Mouse (Mus musculus) neutrophil, adult 5-6 weeks (primary cell): Measurements from ENCODE around the gene Abcc9. TPM values are rescaled to one million over a fixed set of nuclear protein-coding genes. Genes with fewer than 3 reads are reported as not detected.

Source experiments
- ATAC-seq: fragments of 151-379, 151-347 bp; 2 replicates; pipeline ENCODE4 v1.8.0; 2017; ENCODE audit warnings: mild to moderate bottlenecking, moderate TSS enrichment; ENCODE audit not compliant: insufficient number of reproducible peaks, poor library complexity, low FRiP score, severe bottlenecking; ENCODE audit errors: extremely low read depth
- total RNA-seq: library from RNA; stranded (forward); fragments of 200-1000 nt; gene quantifications from 2 replicates; pipeline ENCODE4 v1.2.3, GENCODE M21; 2017

The Abcc9 gene
- total RNA-seq, 1 experiment from 2014 or later = not detected

DNA sequence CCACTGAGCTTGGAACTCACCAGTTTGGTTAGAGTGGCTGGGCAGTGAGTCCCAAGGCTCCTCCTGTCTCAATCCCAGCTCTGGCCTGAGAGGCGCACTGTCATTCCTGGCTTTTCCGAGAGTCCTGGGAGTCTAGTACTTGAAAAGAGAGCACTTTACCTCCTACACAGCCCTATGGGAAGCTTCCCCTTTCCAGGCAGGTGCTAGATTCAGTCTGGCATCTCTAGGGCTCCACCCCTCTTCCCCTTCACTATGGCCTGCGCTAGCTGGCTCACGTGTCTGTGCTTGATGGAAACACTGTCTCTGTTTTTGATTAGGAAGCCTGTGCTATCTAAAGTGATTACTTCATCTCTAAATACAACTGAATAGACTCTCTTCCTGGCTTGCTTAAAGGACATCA lies 66.5 kb downstream of the Abcc9 start:
- ATAC-seq = no peak

DNA sequence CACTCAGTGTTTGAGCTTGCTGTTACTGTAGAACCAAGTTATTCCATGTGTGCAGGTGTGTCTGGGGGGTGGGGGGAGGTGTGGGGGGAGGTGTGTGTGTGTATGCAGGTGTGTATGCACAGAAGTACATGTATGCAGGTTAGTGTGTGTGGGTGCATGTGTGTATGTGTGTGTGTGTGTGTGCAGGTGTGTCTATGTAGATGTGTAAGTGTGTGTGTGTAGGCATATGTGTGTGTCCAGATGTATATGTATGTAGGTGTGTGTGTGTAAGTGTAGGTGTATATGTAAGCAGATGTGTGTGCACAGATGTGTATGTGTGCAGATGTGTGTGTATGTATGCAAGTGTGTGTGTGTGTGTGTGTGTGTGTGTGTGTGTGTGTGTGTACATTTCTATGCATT lies 66.9 kb downstream of the Abcc9 start:
- ATAC-seq = no peak

DNA sequence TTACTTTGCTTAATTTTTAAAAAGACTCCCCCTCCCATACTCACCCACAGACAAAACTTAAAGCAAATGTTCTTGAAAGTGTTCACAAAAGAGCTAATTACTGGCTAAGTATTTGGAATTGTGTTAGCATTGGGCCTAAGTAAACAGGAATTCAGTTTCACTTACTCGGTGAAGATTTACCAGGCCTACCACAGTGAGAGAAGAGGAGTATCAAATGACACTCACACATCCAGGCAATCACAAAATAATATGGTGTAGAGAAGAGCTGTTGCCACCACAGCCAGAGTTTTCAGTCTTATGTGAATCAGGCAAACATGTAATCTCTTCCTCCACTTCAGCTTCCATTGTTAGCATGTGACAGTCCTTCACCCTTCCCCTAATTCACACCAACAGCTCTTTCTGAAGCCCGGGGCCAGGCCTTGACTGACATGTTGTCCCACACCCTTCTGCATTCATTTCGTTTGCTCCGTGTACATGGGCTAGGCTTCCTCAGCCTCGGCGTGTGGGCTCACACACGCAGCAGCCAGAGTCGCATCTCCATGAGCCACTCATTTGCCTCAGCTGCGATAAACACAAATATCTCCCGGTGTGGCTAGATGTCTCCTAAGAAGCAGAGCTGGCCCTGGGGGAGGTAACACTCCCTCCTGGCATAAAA lies 67.5 kb downstream of the Abcc9 start:
- no peak for ATAC-seq

DNA sequence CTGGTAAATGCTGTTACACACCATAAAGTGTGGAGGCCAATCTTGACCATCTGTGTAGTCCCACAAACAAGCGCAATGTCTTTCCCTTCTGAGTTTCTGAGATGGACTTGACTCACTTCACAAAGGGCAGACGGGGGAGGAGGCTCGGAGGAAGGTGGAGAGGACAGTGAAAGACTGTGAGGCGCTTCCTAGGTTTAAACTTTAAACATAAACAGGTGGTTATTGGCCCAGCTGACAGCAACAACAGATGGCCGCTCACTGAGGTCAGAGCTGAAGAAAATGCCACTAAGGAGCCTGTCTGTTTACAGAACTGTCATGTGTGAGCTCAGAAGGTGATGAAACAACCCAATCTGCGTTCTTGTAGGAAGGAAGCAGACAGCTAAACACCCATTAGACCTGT lies 78.8 kb downstream of the Abcc9 start:
- ATAC-seq = no peak

DNA sequence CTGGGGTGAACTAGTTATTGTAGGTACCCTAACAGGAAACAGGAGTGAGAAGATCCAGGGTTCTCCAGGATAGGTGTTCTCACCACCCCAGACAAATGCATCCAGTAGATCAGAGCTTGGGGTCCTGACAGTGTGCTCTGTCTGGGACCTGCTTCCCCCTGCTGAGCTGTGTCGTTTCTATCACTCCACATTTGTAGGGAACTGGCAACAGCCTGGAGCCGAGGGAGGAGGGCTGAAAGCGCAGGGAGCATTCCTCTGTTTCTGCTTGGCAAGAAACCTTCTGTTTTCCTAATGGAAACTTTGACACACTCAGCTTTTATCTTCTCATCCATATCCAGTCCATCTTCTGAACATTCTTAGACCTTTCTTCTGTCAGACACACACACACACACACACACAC lies 85.5 kb downstream of the Abcc9 start:
- no peak for ATAC-seq

DNA sequence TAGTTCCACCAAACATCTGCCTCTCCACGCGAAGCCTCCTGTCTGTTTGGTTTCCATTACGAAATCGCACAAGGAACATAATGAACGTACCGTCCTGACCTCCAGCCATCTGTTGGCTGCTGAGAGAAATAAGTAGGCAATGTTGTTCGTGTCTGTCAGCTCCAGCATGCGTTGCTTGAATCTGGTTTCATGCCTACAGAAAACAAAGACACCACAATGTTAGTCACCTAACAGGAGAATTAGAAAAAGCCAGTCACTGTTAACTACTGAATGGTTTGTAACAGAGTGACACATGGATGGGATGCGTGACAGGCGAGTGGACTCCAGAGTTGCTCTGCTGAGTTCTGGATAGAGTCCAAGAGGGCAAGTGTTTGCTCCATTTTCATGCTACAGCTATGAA lies 87.8 kb downstream of the Abcc9 start:
- no peak for ATAC-seq

DNA sequence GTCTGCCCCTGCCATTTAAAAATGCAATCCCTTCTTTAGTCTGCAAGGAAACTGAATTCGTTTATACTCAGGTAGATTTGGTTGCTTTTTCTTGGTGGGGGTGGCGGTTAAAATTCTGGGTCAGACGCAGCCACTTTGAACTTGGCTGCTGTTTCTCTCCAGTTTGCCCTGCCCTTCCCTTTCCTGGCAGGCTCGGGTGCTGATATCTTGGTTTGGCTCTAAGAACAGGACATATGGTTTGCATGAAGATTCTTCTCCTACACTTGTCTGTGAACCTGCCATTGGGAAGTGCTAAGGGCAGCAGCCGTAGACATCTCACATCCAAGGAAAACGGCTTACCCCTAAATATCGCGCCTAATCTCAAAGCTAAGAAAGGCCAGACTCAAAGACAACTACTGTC lies 89.7 kb downstream of the Abcc9 start:
- ATAC-seq = no peak

DNA sequence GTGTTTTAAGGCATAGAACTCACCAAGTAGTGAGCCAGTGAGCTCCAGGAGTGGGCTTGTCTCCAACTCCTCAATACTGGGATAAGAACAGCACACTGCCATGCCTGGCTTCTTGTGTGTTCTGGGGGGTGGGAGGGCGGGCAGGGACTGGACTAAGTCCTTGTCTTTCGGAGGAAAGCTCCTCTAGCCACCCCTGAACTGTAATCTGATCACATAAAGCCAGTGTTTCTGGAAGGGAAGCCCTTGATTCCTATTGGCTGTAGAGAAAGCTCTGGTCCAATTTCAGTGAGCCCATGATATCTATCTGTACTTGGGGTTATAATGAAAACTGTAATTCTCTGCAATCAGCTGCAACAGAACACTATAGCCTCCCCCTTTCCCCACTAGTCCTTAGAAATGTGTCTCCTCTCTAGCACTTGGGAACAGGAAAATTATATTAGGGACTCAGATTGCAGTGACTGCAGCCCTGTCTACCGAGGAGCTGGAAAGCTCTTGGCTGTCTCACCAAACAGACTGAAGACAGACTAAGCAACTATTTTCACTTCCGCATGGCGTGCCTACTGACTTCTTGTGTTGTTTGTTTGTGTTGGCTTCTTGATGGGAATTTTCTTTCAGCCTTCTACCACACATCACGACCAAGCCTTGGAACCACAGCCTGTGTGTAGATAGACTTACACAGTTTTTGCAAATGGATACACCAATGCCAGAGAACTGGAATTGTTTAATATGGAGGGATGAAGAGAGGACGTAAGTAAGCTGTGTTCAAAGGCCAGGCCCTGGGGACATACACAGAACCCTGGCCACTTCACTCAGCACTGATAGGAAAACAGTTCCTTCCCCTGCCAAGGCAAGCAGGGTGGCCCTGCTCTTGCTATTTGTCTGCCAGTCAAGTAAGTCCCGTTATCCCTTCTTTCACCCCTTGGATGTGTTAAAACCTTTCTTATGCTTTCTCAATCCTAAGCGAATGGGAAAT lies 92.4 kb downstream of the Abcc9 start:
- ATAC-seq = no peak

DNA sequence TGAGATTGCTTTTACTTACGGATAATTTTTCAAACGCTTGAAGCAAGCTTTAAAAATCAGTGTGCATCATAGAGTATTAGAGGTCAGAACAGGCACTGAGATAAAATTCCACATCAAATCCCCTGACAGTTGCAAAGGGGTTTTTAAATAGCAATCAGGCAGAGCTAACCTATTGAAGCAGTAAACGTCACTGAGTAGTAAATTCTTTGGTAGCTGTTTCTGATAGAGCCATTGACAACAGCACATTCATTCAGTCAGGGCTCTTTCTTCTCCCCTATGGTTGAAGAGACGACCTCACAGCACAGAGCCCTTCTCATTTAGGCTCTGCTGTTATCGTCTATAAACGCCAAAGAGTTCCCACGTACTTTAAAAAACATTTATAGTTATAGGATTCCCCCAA lies 95.0 kb downstream of the Abcc9 start:
- no peak for ATAC-seq

DNA sequence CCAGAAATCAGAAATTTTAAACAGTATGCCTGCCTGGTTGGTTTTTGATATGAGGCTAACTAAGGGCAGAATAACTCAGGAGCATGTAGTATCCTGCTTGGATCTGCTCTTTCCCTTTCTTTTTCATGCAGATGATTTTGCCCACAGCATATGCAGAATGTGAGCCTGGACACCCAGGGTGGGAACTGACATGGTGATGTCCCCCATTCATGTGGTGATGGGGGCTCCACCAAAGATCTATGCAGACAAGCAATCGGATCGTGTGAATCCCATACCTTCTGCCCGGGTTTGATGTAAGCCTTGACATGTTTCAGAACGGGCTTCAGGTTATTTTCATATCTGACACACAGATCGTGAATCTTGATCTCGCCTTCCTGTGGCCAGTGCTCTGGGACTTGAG lies 99.3 kb downstream of the Abcc9 start:
- ATAC-seq = no peak

DNA sequence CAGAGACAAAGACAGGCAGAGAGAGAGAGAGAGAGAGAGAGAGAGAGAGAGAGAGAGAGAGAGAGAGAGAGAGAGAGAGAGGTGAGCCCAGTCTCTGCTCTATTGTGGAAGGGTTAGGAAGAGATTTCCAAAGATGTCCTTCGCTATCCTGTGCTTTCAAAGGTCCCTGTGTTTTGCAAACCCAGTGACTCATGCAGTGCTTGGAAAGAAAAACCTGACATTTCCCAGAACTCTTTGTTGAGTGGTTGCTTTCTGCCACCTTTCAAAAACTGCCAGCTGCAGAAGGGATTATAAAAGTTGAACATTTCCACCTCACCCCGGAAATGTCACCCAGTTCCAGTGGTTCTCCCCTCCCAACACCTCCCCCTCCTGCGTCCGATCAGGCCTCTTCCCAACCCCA lies 123.3 kb downstream of the Abcc9 start:
- no peak for ATAC-seq

DNA sequence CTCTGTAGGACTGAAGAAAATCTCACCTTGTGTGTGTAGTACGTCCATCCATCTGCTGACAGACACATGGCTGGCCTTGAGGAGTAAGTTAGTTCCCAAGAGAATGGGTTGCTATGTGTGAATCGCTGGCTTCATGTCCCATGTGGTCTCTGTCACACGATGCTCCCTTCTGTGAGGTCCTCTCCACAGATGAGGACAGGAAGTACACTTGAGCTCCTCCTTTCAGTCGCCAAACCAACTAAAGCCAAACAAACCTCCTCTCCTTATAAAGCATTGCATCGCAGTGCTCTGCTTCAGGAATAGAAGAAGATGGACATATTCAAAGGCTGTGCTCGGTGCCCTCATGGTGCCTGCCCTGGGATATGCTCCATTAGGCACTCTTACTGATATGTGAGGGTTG lies 124.3 kb downstream of the Abcc9 start:
- no peak for ATAC-seq

DNA sequence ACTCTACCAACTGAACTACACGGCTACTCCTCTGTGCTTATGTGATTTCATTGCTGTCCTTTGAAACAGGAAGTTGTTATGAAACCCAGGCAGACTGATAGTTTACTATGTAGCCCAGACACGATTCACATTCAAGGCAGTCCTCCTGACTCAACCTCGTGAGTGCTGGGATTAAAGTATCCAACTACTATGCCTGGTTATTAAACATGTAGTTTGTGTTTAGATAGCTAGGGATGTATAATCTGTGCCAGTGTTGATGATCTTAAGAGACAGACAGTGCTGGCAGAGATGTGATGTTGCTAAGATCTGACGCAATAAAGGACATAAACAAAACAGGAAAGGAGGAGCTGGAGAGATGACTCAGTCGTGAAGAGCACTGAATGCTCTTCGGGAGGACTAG lies 129.2 kb downstream of the Abcc9 start:
- peak; percentile 55 for ATAC-seq

DNA sequence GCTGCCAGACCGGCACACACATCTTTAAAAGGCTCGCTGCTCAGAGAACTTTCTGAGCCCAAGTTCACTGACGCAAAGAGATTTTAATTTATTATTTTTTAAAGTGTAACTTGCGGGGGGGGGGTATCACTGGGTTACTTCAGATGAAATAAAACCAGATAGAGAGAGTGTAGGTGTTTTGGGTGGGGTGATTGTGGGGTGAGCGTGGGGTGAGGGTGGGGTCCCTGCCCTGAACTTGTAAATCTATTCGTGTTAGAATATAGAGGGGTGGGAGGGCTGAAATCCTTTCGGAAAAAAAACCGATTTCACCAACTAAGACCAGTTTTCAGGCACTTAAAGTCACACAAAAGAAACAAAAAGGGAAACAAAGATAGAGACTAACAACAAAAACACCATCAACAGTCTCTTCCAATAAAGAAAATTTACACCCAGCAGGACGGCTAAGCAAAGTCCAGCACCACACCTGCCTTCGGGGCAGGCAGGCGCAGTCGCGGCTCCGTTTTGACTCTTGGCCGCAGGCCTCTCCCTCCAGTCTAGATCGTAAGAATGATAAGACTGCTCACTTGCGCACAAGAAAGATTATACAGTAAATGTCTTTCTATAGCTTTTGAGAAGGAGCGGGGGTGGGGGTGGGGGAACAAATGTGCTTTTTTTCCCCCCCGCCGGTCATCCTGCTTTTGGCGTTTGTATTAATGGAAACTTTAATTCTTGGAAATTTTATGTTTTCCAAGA lies 130.3 kb downstream of the Abcc9 start:
- ATAC-seq = no peak

DNA sequence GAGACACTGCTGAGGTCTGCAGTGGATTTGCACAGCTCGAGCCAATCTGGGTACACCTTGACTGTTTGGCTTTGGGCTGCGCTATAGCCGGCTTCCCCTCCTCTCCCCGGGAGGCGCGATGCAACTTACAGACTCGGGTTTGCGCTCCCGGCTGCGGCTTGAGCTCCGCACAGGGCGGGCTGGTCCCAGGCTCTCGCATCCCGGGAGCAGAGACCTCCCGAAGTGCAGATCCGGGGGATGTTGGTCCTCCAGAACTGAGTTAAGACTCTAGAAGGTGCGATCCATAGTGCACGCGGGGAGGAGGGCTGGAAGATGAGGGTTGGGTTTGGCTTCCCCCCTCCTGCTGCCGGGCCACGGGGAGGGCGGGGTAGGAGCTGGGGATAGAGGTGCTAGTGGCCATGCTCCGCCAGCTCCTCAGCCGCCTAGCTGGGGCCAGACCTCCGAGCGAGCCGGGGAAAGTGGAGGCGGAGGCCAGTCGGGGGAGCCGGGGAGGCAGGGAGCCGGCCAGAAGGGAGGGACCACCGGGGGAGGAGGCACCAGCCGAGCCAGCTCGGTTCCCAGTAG lies 131.0 kb downstream of the Abcc9 start, which contains the start of gene Kcnj8:
Kcnj8 (minus strand) TSS at position 560 of the 564 bp plus-strand sequence.
- ATAC-seq = 0 out of 2 replicates have a peak, but pooled peaks have one; percentile 27

DNA sequence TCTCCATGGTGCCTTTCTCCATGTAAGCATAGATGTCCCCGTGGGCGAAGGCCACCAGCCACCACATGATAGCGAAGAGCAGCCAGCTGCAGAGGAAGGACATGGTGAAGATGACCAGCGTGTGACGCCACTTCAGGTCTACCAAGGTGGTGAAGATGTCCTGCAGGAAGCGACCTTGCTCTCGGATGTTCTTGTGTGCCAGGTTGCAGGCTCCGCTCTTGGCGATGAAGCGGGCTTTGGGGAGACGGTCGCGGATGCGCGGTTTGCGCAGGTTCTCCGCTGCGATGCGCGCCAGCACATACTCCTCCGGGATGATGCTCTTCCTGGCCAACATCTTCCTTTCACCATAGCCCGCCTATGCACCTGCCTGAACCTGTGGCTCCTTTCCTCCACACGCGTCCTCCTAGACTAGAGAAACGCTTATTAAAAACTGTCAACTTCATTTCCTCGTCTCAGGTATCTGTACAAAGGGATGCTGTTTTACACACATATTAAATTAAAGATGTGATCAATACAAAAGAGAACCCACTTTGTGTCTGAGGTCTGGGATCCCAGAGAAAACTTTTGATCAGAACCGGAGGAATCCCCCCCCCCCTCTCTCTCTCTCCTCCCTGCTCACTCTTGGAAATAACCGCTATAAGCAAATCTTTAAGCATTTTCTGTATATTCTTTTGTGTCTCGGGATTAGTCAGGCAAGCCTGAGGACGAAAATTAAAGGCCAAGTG lies 131.9 kb downstream of the Abcc9 start:
- ATAC-seq = no peak

DNA sequence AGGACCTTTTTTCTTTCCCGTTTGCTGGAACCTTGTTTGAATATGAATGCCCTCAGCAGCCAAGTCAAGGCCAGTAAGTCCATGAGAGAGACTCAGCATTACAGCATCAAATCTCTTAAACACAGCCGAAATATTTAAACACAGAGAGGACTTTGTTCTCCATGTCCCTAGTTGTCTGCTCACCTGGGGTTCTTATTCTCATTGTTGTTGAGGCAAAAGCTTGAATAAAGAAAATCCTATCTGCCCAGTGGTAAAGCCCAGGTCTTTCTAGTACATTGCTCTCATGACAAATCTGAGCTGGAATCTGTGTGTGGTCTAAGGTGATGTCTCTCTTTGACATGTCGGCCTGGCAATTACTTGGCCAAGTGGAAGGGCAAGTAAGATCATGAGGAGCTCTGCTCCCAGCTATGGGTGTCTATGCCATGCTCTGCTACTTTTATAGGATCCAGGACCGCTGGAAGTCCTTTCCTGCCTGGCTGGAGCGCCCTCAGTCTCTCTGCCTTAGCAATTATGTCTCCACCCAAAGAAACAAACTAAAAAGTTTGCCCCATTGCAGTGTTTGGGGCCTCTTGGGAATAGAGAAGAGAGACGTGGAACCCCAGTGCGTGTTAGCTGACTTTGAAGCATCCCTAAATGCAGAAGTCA lies 133.3 kb downstream of the Abcc9 start:
- no peak for ATAC-seq

DNA sequence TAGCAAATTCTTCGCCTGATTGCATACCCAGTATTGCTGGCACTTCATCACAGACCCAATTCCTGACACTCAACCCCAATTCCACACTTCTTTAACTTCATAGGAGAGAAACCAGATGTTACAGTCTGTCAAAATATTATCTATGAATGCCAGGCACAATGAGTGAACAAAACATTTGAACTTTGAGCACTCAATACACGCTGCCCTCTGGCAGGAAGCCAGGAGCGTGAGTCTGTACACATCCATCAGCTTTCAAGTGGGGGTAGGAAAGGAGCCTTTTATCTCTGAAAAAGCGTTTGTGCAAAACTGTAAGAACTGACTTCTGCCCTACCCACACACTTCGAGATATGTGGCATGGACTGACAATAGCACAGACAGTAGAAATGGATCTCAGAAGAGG lies 134.7 kb downstream of the Abcc9 start:
- no peak for ATAC-seq
